Mouse (Mus musculus) C2C12 (cell line): ENCODE results near the gene Wdr25.

ENCODE experiments used
- CEBPB ChIP-seq: IDR thresholded peaks from one replicate; pipeline ENCODE4 v1.6.1; 2011; ENCODE audit warnings: low read depth, mild to moderate bottlenecking, control low read depth, moderate library complexity
- CTCF ChIP-seq: IDR thresholded peaks from one replicate; pipeline ENCODE4 v1.5.1; 2011; ENCODE audit not compliant: control insufficient read depth, insufficient read depth, insufficient read length
- FOSL1 ChIP-seq: IDR thresholded peaks from one replicate; pipeline ENCODE4 v1.8.0; 2011; ENCODE audit warnings: mild to moderate bottlenecking, low read length; ENCODE audit not compliant: poor library complexity, insufficient read depth, severe bottlenecking
- MAX ChIP-seq: IDR thresholded peaks from one replicate; pipeline ENCODE4 v1.6.1; 2011; ENCODE audit warnings: mild to moderate bottlenecking, control low read depth
- MYOD1 ChIP-seq: IDR thresholded peaks from one replicate; pipeline ENCODE4 v1.6.1; 2011; ENCODE audit warnings: low read depth; ENCODE audit not compliant: control insufficient read depth, insufficient read length
- MYOG ChIP-seq: IDR thresholded peaks from one replicate; pipeline ENCODE4 v1.6.1; 2011; ENCODE audit not compliant: control insufficient read depth, insufficient read length; ENCODE audit errors: extremely low read depth
- USF1 ChIP-seq: IDR thresholded peaks from one replicate; pipeline ENCODE4 v1.6.1; 2011; ENCODE audit warnings: low read depth, mild to moderate bottlenecking, control low read depth, moderate library complexity

GRCm38 (mm10) chr12:108882776-108883175 lies 10.7 kb upstream of the Wdr25 start:
- TF ChIP-seq USF1 (no peak), CTCF (no peak), MAX (no peak), CEBPB (no peak), FOSL1 (no peak), MYOG (no peak), MYOD1 (no peak)
